ENCODE assay signal across 14 mouse cellular contexts in the genomic region with DNA sequence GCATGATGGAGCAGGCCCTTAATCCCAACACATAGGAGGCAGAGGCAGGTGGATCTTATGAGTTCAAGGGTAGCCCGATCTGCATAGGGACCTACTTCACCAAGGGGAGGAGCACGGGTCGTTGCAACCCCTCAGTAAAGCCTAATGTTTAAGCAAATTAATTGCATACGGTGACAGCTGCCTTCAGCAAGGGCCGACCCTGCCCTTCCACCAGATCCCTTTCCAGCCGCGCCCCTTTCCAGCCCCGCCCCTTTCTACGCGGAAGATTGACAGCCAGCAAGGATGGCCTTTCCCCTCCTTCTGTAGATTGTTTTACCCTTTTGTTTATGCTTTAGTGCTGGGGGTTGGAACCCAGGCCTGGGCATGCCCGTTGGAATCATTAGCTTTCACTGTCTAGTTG.
"Had no signal": no experiment of that assay in that cellular context is flagged by ENCODE, and none has a peak within 500 bp of the region (broad histone marks: within the 10 kb centered on the region; RNA-seq: fewer than 3 reads in every experiment).

No protein-coding gene starts in this region.

- DNase-seq: kidney, adult 11 months; kidney, postnatal 10 days; kidney, postnatal 4 days; lung, adult 2 months; lung, postnatal 4 days; thymus, postnatal 14 days had no signal

- H3K4me1 ChIP-seq: liver, embryonic 15.5 days; midbrain, embryonic 12.5 days; neural tube, embryonic 13.5 days had no signal

- H3K4me2 ChIP-seq: limb, embryonic 12.5 days; liver, embryonic 15.5 days; midbrain, embryonic 12.5 days; neural tube, embryonic 13.5 days had no signal

- H3K4me3 ChIP-seq: layer of hippocampus, adult 2 months; limb, embryonic 12.5 days; liver, embryonic 15.5 days; megakaryocyte, embryonic 14.5 days; midbrain, embryonic 12.5 days; neural tube, embryonic 13.5 days had no signal

- H3K27ac ChIP-seq: layer of hippocampus, adult 2 months; limb, embryonic 12.5 days; liver, embryonic 15.5 days; midbrain, embryonic 12.5 days; neural tube, embryonic 13.5 days had no signal

- H3K9me3 ChIP-seq: limb, embryonic 12.5 days; liver, embryonic 15.5 days; megakaryocyte, embryonic 14.5 days; midbrain, embryonic 12.5 days; neural tube, embryonic 13.5 days had no signal

- H3K27me3 ChIP-seq: liver, embryonic 15.5 days; neural tube, embryonic 13.5 days had no signal

- H3K9ac ChIP-seq: limb, embryonic 12.5 days; liver, embryonic 15.5 days; midbrain, embryonic 12.5 days; neural tube, embryonic 13.5 days had no signal

- H3K36me3 ChIP-seq: limb, embryonic 12.5 days; liver, embryonic 15.5 days; midbrain, embryonic 12.5 days; neural tube, embryonic 13.5 days had no signal

- ATAC-seq: lung, postnatal 0 days; midbrain, embryonic 16.5 days had no signal
